Mouse (Mus musculus) kidney, postnatal 10 days (tissue): Measurements from ENCODE around the gene Ric1.
A peak's percentile ranks its signal among the peaks of the same experiment; 100 is the strongest.
"Not testable (repeated sequence)": the region's sequence is repeated elsewhere in the genome, so short reads cannot be mapped to it uniquely, and the experiment has no call there.

Experiments
- DNase-seq: peaks from one replicate; pipeline ENCODE4 v3.0.0; 2021; ENCODE audit warnings: mixed read lengths

Ric1 gene

DNA sequence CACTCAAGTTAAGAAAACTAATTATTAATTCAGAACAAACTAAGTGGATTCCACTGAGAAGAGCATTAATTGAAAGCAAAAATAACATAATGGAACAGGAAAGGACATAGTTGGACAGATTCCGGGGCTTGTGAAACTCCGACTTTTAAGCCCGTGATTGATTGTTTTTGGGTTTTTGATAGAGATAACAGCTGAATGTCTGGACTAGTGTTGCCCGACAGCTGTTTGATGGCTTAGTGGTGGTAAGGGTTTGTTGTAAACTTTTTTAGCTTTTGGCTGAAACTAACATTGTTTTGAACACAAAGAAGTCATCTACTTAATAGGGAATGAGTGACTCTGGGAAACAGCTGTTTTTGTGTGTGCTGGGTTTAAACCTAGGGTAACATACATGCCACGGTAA, 11.9 kb downstream of the Ric1 start:
- no peak for DNase-seq

DNA sequence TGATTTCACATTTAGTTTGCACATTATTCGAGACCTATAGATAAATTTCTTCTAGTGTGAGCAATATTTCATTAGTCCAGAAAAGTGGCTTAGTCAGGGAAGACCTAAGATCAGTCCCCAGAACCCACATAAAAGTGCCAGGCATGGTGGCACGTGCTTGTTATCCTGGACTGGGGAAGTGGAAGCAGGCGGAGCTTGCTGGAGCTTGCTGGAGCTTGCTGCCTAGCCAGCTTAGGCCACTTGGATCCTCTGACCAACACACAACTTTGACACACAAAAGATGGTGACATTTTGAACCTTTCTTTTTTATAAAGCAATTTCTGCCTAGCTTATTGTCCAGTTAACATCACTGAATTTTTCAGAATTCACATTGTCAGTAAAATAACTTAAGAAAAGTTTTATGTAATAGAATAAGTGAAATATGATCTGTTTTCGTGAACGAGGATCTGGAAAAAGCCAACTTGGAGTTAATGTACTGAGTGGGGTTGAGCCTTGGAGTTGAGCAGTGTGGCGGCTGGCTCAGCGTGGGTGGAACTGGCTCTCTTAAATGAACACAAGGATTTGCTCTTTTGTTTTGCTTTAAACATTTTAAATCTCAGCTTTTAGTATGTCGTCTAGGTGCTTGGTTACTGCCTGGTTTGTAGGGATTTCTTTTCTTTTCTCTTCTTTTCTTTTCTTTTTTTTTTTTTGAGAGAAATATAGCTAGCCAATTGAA, 20.3 kb downstream of the Ric1 start:
- DNase-seq = peak; percentile 29

DNA sequence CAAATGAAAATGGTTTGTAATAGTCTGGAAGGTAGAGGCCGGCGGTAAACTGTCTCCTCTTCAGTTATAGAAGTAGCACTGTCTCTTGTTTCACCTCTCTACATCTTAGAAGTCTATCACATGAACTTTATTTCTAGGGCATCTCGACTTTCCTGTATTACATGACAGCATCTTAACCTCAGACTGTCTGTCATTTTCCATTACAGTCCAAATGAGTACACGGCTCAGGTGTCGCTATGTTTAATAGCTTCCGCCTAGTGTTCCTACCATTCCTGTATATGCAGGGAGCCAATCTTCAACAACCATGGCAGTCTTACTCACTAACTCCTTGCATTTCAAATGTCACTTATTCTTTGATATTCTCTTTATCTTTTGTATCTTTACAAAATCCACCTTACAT, 21.9 kb downstream of the Ric1 start:
- no peak for DNase-seq

DNA sequence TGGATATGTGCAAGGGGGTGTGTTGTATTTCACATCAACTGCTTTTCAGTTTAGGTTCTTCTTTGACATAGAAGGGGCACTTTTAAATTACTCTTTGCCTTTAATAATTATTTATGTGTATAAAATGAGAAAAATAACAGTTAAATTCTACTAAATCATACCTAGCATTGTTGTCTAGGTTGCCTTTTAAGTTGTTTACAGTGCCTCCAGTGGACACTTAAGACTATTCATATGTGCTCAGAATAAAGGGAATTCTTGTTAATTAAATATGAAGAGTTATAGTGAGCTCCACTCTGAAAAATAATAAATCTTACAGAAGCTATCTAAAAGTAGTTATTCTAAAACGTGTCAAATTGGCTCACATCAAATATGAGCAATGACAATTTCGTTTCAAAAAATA, 28.5 kb downstream of the Ric1 start:
- no peak for DNase-seq

DNA sequence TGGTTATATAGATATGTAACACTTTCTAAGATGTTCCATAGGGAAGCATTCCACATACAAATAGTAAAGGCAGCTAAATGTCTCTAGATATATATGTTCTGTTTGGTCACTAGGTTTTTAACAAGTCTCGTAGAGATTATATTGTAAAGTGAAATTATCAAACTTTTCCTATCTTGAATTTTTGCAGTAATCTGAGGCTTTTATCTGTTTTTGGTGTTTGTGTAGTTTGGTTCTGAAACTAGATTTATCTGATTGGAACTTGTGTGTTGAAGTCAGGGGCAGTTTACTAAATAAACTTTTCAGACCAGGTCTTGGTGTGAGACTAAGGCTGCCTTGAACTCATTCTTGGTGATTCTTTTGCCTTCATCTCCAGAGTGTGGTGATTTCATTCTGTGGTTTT, 29.0 kb downstream of the Ric1 start:
- no peak for DNase-seq

DNA sequence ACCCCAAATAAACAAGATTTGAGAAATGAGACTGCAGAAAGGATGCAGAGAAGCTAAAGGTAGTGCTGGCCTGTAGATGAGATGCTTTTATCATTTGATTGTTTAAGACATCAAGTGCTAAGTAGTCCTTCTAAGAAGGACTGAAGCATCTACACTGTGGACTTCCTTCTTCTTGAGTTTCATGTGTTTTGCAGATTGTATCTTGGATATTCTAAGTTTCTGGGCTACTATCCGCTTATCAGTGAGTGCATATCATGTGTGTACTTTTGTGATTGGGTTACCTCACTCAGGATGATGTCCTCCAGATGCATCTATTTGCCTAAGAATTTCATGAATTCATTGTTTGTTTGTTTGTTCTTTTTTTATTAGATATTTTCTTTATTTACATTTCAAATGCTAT, 29.9 kb downstream of the Ric1 start:
- DNase-seq = not testable (repeated sequence)

DNA sequence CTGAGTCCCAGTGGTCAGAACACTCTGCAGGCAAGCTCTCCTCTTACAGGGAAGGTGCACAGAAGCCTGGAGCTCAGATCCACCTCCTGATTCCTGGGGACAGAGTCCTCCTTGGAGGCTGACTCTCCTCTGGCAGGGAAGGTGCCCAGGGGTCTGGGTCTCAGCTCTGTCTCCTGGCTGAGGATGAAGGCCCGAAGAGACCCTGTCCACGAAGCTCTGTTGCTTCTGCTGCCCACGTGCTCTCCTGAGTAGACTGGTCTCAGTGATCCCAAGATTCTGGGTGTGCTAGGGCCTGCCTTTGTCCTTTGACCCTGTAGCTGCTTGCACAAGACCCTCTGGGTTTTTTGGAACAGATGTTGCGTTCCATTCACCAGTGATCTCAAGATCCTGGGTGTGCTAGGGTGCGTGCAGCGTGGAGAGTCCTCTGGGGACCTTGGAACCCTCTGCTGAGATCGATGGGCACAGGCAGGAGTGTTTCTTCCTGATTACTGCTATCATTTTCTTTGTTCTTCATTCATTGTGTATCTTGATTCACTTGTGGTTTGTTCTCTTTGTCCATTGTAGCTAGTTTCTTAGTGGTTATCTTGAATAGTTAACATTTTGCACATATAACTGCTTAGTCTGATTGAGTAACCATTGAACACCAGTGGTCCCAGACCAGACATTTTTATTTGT, 35.2 kb downstream of the Ric1 start:
- not testable (repeated sequence) for DNase-seq

DNA sequence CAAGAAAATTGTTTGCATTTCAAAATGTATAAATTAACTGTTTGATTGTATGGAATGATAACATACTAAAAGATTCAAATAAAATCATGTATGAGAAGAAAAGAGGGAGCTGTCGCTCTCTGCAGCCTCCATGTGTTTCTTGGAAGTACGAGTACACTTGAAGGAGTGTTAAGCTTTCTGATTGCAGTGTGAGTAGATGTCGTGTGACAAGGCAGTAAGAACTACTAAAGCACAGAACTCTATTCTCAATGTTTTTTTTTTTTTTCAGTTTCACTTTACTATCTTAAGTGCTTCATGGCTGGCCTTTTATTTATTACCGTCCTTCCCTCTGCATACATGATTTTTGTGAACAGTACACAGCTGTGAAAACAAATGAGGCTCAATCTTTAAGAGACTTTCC, 40.1 kb downstream of the Ric1 start:
- DNase-seq = no peak

DNA sequence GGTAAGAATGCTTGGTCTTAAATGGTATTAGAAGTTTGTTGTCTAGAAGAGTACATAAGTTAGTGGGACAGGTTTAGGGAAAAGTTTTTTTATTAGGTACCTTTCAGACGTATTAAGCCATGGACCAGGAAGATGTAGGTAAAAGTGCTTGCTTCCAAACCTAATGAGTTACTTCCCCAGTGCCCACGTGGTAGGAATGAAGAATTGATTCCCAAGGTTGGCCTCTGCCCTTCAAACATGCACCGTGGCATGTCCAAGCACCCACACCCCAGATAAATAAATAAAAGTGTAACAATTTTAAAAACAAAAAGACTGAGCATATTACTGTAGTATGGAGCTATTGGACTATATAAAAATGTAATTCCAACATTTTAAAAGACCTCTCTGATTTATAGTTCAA, 40.5 kb downstream of the Ric1 start:
- no peak for DNase-seq

DNA sequence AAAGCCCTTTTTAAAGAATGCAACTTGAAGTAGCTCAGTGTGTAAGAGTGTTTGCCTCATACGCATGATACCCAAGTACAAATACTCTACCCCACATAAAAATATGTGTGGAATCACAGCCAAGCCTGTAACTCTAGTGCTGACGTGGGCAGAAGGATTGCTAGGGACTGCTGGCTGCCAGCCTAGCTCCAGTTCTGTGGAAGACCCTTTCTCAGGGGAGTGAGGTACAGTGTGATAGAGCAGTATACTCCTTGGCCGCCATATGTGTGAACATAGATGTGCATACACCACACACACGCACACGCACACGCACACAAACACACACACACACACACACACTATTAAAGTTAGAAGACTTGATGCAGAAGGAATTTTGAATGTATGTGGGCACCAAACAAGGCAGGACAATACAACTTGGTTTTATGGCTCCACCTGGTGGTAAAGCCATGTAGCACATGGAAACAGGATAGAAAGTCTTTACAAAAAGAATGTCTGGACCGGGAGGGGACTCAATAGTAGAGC, 41.2 kb downstream of the Ric1 start:
- peak; percentile 82 for DNase-seq

DNA sequence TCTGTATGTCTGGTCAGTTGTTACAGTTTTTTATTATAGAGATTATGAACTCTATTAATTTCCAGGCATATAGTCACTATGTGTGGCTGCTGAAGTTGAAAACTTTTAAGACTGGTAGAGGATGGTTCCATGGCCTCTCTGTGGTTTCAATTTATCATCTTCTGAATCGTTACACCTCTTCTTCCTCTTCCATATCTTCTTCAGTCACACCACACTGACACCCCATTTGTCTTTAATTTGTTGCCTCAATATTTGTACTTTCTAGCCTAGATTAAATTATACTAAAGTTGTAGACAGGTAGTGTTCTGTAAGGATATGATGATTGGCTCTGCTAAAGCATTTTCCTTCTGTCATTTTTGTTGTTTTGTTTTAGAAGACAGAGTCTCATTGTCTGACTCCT, 44.4 kb downstream of the Ric1 start:
- DNase-seq = no peak

DNA sequence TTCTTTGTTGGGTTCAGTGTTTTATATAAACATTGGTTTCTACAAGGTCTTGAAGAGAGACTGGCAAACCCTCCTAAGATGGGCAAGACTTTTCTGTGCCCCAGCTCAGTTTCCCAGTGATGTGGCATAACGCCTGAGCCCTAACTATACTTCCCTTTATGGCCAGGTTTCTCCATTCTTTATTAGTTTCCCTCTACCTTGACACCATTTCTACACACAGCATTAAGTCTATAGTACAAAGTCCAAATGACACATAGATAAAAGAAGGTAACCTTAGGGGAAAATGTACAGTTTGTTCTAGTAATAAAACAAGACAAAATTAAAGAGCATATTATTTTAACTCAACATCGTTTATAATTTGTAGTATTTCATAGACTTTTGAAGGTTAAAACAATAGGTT, 60.4 kb downstream of the Ric1 start:
- no peak for DNase-seq

DNA sequence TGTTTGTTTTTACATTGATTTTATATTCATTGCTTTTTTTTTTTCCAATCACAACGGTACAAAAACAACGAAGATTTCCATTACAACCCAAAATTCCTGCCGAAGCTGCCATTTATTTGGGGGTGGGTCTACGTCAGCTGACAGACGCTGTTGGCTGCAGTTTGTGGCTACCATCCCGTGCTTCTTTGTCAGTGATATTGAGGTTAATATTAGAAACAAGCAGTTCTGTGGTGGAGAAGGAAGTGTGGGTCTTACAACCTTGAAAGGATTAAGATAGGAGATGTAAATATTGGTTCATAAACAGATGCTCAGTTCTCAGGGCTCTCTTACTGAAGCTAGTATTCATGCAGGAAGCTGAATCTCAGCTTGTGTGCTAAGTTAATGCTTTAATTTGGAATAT, 61.7 kb downstream of the Ric1 start:
- no peak for DNase-seq

DNA sequence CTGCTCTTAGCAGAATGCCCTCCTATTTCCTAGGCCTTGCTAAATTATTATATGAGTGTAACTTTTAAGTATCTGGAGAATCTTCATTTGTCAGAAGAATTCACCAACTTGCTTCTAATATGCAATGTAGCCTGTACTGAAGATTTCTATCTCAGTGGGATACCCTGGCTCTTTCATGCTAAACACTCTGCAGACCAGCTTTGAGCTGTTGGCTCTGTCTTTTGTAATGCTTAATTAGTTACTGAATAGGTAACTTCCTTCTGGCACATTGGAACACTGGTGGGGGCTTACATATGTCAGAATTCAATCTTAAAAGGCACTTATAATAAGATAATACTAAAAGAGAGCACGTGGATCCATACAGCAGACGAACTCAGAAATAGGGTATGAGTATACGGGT, 71.7 kb downstream of the Ric1 start:
- DNase-seq = not testable (repeated sequence)

DNA sequence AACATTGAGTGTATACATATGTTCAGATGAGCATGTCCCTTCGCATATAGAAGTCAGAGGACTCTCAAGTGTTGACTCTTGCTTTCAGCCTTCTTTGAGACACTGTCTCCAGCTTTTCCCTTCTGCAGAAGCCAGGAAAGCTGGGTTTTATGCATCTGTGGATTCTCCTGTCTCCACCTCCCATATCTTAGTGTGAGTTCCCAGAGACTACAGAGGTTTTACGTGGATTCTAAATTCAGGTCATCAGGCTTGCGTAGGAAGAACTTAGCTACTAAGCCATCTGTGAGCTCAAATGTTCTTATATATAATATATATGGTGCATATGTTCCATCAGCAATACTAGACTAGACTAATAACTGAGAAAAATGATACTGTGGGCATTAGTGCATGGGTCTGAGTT, 74.2 kb downstream of the Ric1 start:
- DNase-seq = no peak

DNA sequence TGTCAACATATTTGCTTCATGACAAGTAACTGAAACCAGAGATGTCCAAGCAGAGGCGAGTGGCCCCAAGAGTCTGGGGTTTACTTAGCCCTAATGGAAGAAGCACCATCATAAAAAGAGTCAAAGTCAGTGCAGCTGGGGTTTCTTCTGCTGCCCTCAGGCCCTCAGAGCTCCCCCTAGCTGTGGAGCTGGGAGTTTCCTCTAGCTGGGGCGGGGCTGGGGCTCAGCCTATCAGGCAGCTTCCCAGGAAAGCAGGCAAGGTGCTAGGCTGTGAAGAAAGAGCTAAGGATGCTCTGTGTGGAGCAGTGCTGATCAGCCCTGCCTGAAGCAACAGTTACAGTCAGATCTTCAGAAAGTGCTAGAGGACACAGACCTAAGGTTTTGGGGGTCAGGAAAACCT, 74.9 kb downstream of the Ric1 start:
- no peak for DNase-seq

DNA sequence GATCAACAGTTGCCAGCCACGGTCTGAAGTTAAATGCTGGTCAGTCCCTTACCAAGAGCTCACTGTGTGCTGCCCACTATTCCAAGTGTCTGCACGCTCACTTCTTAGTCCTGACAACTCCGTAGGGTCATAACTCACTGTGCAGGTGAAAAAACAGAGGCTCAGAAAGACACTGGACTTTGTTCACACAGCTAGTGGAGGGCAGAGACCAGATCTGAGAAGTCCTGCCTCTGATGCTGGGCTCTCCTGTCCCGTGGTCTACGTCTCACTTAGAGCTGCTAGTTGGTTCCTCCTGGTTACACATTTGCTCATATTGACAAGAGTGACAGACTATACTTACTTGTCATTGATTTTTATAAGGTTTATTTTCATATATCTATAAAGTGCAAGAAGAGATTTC, 76.9 kb downstream of the Ric1 start:
- no peak for DNase-seq

DNA sequence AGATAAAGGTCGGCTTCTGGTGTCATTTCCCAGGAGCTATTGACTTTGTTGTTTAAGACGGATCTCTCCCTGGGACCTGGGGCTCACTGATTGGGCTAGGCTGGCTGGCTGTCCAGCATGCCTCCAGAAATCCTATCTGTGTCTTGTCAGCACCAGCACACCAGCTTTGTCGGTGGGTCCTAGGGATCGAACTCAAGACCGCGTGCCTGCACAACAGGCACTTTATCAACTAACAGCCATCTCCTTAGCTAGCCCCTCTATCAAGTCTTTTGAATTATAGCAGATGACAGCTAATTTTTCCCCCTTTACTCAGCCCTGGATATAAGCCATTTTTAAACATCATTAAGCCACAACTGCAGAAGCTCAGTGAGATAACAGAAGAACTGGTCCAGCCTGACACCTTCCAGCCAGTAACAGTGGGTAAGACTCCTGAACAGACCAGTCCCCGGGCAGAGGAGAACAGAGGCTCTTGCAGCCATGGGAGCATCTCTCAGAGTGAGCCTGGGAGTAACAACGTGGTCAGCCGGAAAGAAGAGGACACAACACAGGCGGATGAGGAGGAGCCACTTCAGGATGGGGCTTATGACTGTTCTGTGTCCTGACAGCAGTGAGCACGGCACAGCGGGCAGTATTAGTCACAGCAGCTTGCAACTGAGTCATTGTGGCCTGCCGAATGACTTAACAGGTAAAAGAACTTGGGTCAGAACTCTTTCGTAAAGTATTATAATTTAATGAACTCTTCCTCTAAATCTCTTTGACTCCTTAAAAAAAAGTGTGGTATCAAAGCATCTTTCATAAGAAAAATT, 81.7 kb downstream of the Ric1 start:
- no peak for DNase-seq

DNA sequence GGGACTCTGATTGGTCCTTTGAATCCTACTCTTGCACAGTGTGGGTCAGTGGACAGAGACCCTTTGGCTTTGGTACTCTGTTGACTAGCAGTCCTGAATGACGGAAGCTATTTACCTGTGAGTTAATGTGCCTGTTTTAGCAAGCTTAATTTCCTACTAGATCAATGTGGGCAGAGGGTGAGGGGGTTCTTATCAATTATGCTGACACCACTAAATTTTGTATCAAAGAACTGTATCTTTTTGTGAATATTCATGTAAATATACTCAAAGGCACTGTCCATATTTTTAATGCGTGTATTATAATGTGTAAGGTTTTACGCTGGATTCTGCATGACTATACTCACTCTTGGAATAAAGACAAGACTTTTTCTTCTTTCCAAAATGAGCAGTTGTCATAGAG, 82.6 kb downstream of the Ric1 start:
- DNase-seq = no peak

DNA sequence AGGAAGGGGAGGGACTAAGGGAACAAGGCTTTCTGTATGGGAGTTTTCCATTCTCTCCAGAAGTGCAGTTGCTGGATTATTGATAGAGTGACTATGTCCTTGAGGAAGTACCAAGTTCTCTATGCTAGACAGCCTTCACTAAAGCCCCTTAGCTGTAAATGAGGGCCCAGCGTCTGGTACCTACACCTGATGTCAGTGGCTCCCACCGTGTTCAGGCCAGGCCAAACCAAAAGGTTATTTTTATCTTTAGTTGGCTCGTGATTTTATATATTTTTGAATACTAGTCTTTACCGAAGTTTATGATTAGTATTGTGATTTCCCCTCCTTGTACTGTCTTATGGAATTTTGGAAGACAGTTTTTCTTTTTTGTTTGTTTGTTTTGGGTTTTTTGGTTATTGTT, 85.4 kb downstream of the Ric1 start:
- DNase-seq = no peak

DNA sequence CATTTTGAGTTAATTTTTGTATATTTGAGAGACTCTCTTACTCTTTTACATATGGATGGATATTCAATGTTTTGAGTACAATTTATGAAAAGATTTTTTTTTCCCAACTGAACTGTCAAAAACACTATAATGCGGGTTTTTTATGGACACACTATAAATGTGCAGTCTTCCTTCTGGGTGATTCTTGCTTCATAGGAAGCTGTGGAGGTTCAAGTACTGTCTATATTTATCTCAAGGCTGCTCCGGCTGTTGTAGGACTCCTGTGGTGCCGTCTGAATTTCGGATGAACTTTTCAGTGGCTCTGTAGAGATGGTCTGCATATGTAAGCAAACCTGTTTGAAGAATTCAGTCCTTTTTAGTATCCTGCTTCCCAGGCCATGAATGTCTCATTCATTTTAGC, 86.1 kb downstream of the Ric1 start:
- DNase-seq = no peak

DNA sequence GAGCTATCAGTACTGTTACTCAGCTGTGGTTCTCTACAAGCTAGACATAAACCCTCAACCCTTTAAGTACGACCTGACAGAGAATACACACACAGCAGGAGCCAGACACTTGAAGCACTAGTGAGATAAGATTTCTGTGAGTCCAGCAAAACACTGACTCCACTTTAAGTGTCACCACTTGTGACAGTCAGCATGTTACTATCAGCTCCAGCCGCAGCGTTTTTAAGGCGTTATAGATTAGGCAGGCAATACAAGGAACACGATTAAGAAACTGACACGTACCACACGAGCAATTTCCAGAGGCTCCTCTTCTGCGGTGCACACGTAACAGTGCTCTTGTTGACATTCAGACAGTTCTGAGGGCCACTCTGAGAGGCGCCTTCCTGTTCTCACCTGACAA, 88.8 kb downstream of the Ric1 start:
- DNase-seq = no peak

DNA sequence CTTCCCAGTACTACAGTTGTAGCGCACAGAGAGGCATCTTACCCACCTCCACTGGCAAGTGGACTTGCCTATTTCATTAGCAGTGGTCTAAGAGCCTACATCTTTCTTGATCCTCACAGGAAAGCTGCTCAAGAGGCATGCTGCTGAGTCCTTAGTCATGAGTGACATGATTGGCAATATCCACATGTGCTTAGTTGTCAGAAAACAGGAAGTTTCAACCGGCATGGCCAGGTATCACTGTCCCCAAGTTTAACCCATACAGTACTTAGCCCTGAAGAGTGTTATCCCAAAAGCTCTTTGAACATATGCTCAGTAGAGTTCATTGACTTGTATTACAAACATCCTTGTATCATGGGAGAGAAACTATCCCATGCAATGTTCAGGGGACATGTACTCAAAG, 90.0 kb downstream of the Ric1 start:
- no peak for DNase-seq

DNA sequence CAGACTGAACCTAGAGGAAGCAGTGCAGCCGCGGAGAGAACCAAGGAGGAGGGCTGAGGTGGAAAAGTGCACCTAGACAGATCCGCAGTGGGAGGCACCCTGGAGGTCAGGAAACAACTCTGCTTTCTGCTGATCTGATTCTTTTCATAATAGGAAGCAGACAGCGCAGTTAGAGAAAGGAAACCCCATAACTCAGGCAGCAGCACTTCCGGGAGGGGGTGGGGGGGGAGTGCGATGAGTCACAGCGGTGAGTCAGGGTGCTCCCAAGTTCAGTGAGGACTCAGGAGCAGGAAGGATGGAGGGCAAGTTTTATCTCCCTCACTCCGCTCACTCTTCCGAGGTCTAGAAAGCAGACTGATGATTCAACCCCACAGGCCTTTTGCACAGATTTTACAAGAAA, 119.0 kb downstream of the Ric1 start:
- peak; percentile 38 for DNase-seq
